Mouse (Mus musculus) liver, adult 2 months (tissue): ENCODE results near the gene Mbd4.

ENCODE experiments used
- CTCF ChIP-seq: fragments of 200-500 bp; IDR thresholded peaks from 2 replicates; pipeline ENCODE4 v1.5.1; 2011; ENCODE audit warnings: low read depth, low read length, control low read depth
- POLR2A ChIP-seq: fragments of 200-500 bp; IDR thresholded peaks from 2 replicates; pipeline ENCODE4 v1.6.1; 2011; ENCODE audit warnings: low read length, control low read depth; ENCODE audit not compliant: insufficient read depth; ENCODE audit errors: extremely low read depth

DNA sequence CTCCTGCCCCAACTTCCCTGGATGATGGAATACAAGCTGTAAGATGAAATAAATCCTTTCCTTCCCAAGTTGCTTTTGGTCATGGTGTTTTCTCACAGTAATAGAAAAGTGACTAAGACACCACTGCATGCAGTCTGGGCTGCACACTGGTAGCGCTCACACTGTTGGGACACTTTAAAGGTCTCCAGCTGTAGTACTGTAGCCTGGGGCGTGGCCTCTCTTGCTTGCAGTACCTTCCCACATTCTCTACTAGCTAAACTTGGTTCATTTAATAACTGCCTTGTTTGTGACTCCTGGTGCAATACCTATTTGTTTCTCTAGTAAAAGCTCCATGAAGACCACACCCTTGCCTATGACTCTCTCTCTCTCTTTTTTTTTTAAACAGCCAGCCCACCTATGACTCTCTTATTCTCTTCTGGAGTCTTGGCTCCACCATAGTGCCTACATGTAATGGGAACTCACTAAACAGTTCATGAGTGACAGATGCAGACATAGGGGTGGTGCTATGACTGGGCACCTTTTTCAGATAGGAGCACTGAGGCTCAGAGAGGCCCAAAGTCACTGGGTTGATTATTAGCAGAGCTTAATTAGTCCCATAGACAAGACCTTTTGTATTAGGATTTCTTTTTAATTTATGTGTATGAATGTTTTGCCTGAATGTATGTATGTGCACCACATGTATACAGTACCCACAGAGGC lies 20.9 kb downstream of the Mbd4 start:
- TF ChIP-seq POLR2A = no peak
- TF ChIP-seq CTCF = no peak
